Mouse (Mus musculus): Measurements from ENCODE around the gene Sorbs1.

The Sorbs1 gene

DNA sequence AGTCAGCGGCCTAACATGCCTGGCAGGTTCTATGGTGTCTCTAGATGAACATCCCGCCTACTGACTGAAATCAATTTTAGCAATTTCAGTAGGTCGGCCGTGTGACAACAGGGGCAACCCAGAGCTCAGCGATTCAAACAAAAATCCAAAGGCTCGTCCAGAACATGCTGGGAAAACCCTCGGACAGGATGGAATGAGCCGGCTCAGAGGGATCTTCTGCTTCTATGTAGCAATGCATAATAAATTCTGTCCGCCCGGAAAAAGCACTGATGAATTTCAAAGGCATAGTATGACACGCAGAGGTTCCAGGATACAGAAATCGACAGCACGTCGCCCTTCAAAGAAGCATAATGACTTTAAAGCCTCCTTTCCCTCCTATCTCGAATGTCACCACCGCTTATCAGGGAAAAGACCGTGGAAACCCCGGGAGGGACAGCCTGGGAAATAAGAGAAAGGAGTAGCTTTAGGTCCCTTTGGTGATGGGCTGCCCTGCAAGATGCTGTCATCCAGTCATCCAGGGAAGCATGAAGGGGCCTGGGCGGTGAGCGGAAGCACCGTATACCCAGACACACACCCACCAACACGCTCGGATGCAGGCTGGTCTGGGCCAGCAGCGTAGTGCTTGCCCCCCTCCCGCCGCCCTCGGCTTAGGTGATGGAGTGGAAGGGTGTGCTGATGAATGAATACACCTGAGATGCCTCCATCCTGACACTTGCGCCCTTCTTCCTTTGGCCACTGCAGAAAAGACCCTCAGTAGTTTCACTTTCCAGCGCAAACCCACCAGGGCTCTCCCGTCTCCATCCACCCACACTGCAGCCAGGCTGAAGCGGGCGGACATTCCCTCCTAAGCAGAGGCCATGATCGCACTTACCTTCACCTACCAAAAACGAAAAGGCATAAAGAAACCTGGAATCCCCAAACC, 818 bp downstream of the Sorbs1 start:
- peak; percentile 21 to 44 for DNase-seq (ENCODE audit: low spot score in 2 of 2)

DNA sequence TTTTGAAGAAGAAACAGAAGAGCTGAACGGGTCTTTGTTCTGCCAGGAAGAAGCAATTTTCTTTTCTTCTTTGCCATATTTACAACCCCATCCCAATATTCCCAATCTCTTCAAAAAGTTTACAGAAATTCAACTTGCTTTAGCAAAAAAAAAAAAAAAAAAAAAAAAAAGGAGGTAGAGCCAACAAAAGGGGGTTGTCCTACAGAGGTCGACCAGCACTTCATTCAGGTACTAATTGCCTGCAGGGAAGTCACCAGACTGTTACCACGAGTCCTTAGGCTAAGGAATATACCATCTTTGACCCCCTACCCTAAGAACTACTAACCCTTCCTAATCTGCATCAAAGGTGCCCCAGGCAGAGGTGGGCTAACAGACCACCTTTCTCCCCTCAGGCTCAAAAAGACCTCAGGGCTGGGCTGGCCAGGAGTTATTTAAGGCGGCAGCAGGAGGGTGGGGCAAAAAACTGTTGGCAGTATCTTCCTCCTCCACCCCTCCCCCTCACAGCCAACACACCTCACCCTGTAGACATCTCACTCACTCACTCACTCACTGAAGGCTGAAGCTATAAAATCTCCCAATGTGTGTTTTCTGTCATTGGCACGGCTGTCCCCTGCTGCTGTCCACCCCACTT, 1.8 kb downstream of the Sorbs1 start:
- DNase-seq (ENCODE audit: low spot score in 2 of 2) = peak; percentile 34

DNA sequence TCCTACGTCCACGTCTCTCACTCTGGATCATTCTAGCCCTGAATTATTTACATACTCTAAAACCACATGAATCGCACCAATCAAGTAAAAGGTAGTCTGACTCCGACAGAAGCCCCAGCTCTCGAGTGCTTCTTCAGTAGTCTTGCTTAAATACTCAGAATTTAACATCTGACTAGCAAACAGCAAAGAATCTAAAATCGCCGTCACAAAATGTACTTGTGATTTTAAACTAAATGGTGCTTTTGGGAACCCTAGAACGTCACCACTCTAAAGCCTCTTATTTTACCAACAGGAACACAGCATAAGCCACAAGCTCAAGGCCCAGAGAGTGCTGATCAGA, 2.5 kb downstream of the Sorbs1 start:
- DNase-seq (ENCODE audit: low spot score in 2 of 2) = no peak

DNA sequence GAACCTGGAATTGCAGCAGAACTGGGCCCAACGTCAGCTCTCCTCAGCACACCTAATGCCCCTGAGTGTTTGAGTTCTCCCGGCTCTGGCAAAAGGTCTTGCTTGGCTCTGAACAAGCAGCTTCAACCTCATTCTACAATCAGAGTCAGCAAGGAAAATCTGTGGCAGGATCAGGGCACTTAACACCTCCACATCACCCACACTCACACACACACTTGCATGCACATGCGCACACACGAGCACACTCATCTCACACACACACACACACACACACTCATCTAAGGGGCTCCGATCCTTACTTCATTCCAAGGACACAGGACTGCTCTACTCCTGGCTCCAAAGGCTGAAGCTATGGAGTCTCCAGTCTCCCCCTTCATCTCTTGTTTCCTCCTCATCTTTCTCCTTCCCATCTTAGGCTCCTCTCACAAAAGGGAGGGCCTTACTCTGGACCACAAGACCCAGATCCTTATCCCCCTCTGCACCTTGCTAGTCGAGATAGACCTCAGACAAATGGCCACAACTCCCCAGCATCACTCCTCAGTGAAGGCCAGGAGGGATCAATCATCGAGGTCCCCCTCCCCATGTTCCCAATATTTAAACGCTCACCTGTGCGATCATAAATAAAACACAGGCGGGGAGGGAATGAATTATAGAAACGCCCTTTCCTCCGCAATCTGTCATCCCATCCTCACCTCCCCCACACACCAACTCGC, 3.0 kb downstream of the Sorbs1 start:
- no peak for DNase-seq (ENCODE audit: low spot score in 2 of 2)

DNA sequence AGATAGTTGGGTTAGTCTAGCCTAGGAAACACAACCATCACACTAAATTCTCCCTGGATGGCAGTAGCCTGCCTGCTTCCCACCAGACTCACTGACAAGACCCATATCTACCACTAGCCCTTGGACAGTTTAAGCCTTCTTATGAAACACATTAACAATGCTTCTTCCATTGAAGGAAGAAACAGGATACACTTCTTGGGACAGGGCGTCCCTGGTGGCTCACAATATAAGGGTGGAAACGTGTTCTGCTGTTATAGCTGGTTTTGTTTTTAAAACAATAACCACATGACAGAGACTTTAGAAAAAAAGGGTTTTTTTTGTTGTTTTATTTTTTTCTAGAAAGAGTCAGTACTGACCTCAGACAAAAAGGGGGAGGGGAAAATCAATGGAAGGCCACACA, 4.3 kb downstream of the Sorbs1 start:
- no peak for DNase-seq (ENCODE audit: low spot score in 2 of 2)

DNA sequence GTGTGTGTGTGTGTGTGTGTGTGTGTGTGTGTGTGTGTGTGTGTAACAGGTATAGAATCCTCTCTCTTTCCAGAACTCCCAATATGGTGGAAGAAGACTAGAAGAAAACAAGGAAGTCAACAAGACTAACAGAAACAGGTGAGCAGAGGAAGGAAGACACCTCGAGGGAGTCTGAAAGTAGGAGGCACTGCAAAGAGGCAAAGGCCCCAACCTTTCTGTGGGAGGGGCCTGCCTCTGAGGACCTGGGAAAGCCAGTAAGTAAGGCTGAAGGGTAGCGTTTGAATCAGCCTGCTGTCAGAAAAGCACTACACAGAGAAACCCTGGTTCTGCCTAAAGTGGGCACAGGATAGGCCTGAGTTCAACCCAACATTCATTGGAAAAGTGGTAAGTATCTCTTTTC, 4.7 kb downstream of the Sorbs1 start:
- no peak for DNase-seq (ENCODE audit: low spot score in 2 of 2)

DNA sequence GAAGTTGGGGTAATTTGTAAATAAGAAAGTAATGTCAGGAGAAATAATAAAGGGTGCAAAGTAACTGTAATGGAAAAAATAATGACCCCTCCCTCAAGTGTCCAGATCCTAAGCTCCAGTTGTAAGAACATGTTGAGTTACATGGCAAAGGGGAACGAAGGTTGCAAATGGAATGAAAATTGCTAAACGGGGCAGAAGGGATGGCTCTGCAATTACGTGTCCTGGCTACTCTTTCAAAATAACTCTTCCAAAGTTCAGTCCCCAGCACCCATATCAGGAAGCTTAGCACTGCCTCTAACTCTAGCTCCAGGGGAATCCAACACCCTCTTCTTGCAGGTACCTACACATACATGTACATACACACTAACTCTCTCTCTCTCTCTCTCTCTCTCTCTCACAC, 6.6 kb downstream of the Sorbs1 start:
- DNase-seq (ENCODE audit: low spot score in 2 of 2) = no peak

DNA sequence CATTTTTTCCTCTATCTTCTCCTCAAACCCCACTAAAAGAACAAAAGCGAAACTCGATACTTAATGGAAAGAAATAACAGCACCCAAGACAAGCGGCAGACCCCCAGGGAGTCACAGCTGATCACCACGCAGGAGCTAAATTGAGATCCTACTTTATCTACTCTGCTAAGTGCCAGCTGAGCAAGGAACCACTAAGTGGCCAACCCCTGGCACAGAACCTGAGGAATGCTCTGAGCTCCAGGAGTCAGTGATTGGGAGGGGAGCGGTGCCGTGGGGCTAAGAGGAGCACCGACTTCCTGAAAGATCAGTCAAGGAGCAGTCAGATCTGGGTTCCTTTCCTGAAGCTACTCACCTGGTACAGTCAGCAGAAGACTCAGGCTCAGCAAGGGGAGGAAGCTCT, 9.2 kb downstream of the Sorbs1 start:
- no peak for DNase-seq (ENCODE audit: low spot score in 2 of 2)

DNA sequence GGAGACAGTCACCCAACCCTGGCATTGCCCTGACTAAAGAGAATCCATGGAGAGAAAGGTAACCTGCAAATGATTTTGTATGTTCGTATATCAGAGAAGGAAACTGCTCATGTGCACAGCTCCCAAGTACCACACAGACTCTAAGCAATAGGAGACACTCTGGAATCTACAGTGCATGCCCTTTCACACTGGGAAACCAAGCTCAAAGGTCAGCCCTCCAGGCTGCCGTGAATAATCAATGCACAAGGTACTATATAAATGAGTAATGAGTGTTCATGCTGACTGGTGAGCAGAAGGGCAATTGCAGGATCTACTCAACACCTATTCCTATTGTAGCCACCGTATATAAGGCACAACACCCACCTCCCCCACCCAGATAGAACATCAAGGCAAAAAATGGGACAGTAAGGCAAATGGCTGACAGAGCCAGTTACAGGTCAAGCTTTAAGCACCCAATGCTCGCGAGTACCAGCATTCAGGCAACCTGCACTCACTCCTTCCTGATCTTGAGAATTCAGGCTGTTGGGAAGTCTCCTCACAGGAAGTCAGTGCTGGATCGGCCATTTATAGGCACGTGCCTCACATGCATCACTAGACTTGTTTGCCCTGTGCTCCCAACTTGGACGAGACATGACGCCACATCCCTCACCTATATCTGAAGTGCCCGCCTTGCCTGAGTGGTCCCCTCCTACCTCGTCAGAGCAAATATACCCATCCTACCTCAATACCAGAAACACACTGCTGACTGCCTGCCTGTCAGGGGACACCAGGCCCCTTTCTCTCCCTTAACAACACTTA, 13.4 kb downstream of the Sorbs1 start:
- DNase-seq (ENCODE audit: low spot score in 2 of 2) = no peak

DNA sequence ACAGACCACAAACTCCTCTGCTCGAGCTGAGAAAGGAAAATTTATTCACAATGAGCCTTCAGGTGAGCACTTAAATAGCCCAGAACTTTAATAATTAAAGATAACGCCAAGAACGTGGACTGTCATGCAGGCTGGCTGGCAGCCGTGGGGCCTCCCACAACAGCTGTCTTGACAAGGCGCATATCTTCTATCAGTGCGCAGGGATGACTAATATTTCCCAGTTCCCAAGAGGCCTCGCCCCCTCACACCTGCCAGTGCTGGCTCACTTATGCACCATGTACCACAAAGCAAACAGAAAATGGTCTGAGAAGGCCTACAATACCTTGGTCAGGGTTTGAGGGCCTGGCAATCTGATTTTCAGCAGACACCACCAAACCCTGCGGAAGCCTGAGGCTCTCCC, 14.4 kb downstream of the Sorbs1 start:
- DNase-seq (ENCODE audit: low spot score in 2 of 2) = no peak

DNA sequence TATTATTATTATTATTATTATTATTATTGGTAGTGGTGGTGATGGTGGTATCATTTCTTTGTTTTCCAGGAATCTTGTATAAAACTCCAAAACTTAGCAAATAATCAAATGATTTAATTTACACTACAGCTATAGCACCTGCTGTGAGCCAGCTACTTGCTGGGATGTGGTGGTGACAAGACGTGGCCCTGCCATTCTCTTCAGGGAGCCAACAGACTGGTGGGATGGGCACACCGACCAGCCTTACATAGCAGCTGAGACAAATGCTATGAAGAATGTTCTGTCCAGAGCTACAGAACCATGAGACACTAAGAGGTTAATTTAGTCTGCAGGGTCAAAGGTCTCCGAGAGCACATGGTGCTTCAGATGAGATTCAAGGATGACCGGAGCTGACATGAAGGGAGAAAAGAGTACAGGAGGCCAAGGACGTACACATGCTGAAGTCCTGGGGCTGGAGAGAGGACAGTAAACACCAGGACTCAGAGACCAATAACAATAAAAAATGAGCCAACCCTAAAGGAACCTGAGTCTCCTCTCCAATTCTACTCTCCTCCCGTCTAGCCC, 15.3 kb downstream of the Sorbs1 start:
- DNase-seq (ENCODE audit: low spot score in 2 of 2) = no peak

DNA sequence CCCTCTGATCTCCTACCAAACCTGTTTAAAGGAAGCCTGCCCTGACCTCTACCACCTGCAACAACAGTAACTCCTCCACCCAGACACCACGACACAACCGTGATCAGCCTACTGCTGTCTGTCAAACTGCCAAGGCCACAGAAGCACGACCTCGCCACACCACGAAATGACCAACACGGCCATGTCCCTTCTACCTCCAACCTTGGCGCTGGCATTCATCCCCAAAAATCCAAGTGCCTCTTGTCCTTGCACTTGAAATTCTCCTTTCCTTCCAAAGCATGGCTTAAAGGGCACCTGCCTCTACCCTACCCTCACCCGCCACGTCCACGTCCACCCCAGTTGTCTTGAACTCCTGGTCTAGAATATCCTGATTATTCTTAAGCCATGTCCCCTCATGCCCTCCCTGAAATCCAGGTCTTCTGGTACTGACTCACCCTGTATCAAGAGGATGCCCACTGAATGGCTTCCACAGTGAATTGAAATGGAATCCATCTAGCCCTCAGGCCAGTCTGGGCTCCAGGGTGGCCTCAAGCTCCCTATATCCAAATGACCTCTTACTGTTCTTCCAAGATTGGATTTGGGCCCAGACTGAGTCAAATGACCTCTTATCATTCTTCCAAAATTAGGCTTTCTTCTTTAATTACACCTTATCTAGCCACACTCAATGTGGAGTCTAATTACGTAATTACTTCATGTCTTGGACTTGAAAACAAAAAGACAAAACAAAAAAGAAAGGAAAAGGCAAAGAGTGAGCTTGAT, 16.9 kb downstream of the Sorbs1 start:
- no peak for DNase-seq (ENCODE audit: low spot score in 2 of 2)

DNA sequence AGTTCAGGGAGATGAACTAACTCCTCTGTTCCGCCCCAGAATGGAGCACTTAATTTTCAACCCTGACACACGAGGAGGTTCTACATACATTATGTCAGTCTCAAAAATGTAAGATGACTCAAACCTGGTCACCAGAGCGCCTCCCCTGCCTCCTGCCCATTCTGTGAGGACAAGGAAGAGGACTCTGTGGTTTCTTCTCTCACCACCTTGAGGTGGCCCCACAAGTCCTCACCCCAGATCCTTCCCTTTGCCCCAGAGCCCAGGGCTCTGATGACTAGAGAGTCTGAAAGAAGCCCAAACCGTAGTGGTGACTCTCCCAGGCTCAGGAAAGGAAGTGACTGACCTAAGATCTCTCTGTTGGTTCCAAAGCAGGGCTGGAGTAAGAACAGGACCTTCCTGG, 17.5 kb downstream of the Sorbs1 start:
- no peak for DNase-seq (ENCODE audit: low spot score in 2 of 2)

DNA sequence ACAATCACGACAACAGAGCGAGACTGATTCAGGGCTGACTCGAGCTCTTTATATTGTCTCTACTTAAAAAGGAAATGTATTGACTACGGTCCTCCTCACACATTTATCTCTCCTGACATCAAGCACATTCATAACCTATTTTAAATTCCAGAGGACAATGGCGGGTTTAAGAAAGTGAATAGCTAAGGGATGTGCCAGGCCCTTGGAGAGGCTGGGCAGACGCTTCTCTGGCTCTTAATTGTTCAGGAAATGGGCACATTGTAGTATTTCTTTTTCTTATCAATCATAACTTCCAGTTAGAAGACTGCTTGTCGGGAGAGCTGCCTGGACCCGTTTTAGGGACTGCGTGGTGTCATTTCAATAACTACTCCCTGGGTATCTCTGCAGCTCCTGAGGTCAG, 20.7 kb downstream of the Sorbs1 start:
- DNase-seq (ENCODE audit: low spot score in 2 of 2) = no peak

DNA sequence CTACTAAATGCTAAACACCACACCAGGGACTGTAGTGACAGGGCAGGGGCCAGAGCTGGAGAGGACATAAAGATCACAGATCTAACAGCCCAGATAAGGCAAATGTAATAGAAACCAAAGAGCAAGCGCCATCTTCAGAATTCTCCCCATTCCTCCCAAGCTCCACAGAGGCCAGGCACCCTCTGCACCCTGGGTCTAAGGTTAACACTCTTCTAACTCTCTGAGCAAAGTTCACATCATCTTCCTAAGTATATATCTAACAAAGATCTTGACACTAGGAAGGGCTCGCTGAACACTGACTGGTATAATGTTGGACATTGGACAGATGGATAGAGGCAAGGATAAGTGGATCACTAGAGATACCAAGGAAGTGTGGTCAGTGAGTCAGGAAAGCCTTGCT, 22.1 kb downstream of the Sorbs1 start:
- no peak for DNase-seq (ENCODE audit: low spot score in 2 of 2)

DNA sequence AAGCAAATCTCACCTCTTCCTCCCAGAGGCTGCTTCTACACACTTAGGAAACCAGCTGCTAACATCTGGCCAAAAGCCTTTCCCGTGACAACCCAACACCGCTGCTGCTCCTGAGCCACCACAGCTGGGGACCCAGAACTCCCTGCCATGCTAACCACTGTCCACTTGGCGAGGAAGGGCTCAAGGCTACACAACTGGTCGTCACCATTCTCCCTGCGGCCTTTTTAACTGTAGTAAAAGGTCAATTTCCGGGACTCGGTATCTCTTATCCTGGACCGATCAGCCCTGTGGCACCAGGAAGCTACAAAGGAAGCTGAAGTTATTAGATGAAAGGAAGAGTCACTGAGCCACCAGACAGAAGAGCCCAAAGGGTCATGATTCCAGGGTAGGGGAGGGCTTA, 22.8 kb downstream of the Sorbs1 start:
- no peak for DNase-seq (ENCODE audit: low spot score in 2 of 2)

DNA sequence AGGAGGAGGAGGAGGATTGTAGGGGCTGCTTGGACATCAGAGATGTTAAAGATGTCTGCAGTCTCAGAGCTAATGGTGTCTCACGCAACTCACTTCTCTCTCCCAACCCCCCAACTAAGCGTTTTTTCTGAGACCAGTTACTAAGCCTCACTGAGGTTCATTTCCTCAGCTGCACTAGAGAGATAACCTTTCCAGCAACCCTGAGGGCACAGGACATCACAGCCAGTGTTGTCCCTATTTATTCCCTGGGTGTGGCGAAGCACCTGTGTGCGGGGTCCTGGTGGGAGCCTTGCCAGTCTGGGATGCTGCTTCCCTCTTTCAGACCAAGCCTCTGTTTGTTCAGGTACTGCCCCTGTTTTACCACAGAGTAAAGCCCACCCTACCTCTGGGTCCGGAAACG, 23.9 kb downstream of the Sorbs1 start:
- DNase-seq (ENCODE audit: low spot score in 2 of 2) = no peak

DNA sequence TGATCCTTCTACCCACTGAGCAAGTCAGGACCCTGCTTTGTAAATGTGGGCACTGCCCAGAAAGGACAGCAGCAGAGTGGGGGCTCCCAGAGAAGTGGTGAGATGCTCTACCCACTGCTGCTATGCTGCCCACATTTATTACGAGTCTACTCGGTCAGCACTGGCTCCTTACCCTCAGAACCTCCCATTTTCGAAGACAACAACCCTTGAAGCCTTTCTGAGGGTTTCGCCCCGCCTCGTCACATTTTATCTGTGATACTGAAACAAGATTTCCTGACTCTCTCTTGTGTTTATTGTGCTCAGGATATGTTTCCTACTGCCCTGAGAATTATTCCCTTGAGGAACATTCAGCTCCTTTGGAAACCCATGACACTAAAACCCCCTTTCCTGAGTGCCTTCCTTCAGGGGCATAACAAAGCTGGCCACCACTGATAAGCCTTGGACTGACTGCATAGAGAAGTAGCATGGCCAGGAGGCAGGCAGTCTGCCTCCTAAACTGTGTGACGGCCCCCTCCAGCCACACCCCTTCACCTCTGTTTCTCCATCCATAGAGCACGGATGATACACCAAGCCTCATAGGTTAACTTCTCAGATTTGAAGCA, 24.6 kb downstream of the Sorbs1 start:
- DNase-seq (ENCODE audit: low spot score in 2 of 2) = no peak

DNA sequence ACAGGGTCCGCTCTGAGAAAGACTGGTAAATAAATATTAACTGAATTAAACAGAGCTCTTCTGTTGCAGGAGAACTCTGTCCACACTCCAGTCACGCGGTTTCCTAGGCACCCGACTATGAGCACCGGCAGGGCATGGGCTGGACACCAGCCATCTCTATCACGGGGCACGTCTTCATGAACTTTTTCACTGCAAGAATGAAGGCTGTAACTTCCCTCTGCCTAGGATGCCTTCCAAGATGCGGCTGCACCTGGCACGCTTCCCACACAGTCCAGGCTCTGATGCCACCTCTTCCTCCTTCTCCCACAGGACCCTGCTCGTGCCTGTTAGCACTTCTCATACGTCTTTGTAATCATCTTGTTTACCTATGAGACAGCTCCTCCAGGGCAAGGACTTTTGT, 26.0 kb downstream of the Sorbs1 start:
- no peak for DNase-seq (ENCODE audit: low spot score in 2 of 2)

DNA sequence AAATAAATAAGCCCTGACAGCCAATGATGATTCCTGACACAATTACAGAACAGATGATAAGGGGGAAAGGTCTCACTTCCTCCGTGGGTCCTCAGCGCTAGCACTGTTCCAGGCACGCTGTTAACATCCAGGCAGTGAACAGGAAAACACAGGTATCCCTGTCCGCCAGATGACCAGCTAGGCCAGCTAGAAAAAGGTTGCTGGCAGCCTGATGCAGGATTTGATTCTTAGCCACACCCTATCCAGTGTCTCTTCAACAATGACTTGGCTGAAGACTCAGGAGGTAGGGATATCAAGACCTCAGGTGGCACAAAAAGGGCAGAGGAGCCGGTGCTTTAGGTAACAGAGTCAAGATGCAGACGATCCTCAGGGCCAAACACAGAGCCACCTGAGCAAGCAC, 32.5 kb downstream of the Sorbs1 start:
- DNase-seq (ENCODE audit: low spot score in 2 of 2) = no peak

DNA sequence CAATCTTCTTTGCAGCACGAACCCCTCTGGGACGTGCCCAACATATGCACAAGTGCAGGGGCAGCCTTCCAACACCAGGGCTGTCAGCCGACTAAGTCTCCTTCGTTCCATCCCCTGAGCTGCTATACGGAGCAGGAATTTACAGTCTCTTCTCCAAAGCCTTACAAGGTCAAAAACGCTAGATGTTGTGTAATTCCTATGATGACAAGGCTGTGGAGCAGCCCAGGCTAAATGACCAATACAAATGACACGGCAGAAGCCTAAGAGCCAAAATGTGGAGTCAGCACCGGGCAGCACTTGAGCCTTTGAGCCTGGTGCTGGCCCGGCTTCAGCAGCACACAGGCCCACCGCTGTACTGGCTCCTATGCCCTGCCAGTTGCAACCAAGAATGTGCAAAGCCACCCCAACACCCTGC, 35.4 kb downstream of the Sorbs1 start:
- DNase-seq (ENCODE audit: low spot score in 2 of 2) = no peak

Measured in spleen, postnatal 14 days (tissue).